Comparison of ENCODE assay signal across 23 mouse cellular contexts in genomic region chr1:160166600-160166999, GRCm38 (mm10). TPM values are rescaled to one million over a fixed set of nuclear protein-coding genes. Genes with fewer than 3 reads are reported as not detected.
A peak's percentile ranks its signal among the peaks of the same experiment; 100 is the strongest.
DNase-seq lines count a peak whose midpoint lies in the region; ATAC-seq and TF ChIP-seq lines count a peak whose summit lies in the region.
"Had no signal": no experiment of that assay in that cellular context is flagged by ENCODE, and none has a peak within 500 bp of the region (broad histone marks: within the 10 kb centered on the region; RNA-seq: fewer than 3 reads in every experiment).

No protein-coding gene starts in this region.

- no peak for TF ChIP-seq RAD21 in CH12.LX (IDR thresholded peaks at IDR 0.05; ENCODE audit: low read depth, low read length)

- DNase-seq in embryo, embryonic 10 days (ENCODE audit: low spot score), result peak; percentile 20
- DNase-seq in embryo, embryonic 11 days, result no peak
- DNase-seq in heart, adult 11 months, result peak; percentile 42
- no peak for DNase-seq in CH12.LX (ENCODE audit: extremely low read depth)
- no peak for DNase-seq in retina, embryonic 14.5 days (ENCODE audit: low spot score)
- DNase-seq: adrenal gland, adult 2 months; adrenal gland, adult 8-10 months; adrenal gland, postnatal 10 days; adrenal gland, postnatal 14 days; adrenal gland, postnatal 25 days; adrenal gland, postnatal 36 days; B cell, adult 2 months; cerebellum, adult 11 months; cerebellum, adult 11-12 months; cerebellum, adult 18-20 months; cerebellum, adult 2 months had no signal

- no peak for TF ChIP-seq CTCF in CH12.LX (conservative IDR thresholded peaks at IDR 0.05 in 1 of 2, IDR thresholded peaks at IDR 0.05 in 1 of 2; ENCODE audit: low read depth in 2 of 2, low read length in 2 of 2)

- TF ChIP-seq POLR2A in CH12.LX (IDR thresholded peaks at IDR 0.05; ENCODE audit: low read depth, low read length), result peak; percentile 74

- no peaks in the 10 kb centered on the region for H3K4me1 ChIP-seq in heart, embryonic 11.5 days (ENCODE audit: control insufficient read depth, insufficient read depth, low read length)
- no peaks in the 10 kb centered on the region for H3K4me1 ChIP-seq in CH12.LX (ENCODE audit: control insufficient read depth in 1 of 2, insufficient read depth in 2 of 2)

- no peak overlapping the region for H3K4me2 ChIP-seq in heart, embryonic 11.5 days
- H3K4me2 ChIP-seq in CH12.LX (ENCODE audit: insufficient read depth, low read depth, poor library complexity, severe bottlenecking), result peak overlapping the region; percentile 54

- 75% methylated on average over 3 of the region's 5 CpGs for WGBS in heart, embryonic 11.5 days (ENCODE audit: insufficient replicate concordance)

- no peak overlapping the region for H3K4me3 ChIP-seq in heart, embryonic 11.5 days (ENCODE audit: low read depth, low read length)
- peak overlapping the region in 1 of 3 experiments; percentile 5 for H3K4me3 ChIP-seq in CH12.LX (replicated peaks in 1 of 3; ENCODE audit: low read depth in 2 of 3, low read length in 2 of 3, poor library complexity in 1 of 3)

- H3K79me2 ChIP-seq in CH12.LX (replicated peaks; ENCODE audit: control insufficient read depth, extremely low read depth, insufficient read depth, poor library complexity, severe bottlenecking), result no peaks in the 10 kb centered on the region

- ATAC-seq in heart, embryonic 11.5 days (replicated peaks; ENCODE audit: insufficient number of reproducible peaks, low FRiP score, low TSS enrichment), result no peak
- ATAC-seq: activated CD4-positive, CD25-positive, alpha-beta regulatory T cell, adult 4 months; CD4-positive, CD25-positive, alpha-beta regulatory T cell, adult 4 months; Patski had no signal

- no peaks in the 10 kb centered on the region for H3K27me3 ChIP-seq in heart, embryonic 11.5 days (ENCODE audit: control insufficient read depth, insufficient read depth, low read length)
- no peaks in the 10 kb centered on the region for H3K27me3 ChIP-seq in CH12.LX (replicated peaks)

- no peak for TF ChIP-seq EP300 in CH12.LX (IDR thresholded peaks at IDR 0.05; ENCODE audit: low read length)

- H3K9me3 ChIP-seq in heart, embryonic 11.5 days (replicated peaks; ENCODE audit: control insufficient read depth, low read length), result no peaks in the 10 kb centered on the region
- H3K9me3 ChIP-seq in CH12.LX (replicated peaks; ENCODE audit: low read length), result no peaks in the 10 kb centered on the region
- H3K9me3 ChIP-seq: G1E had no signal

- in situ Hi-C loops in CH12.LX (cut with MboI; ENCODE audit: low pct_ligation_motif_present, low pct_unique_long_range_greater_than_20kb, low sequenced_read_pairs), result no loop called here

- H3K36me3 ChIP-seq in heart, embryonic 11.5 days (ENCODE audit: control insufficient read depth, insufficient read depth, low read length), result no peaks in the 10 kb centered on the region
- H3K36me3 ChIP-seq in CH12.LX (replicated peaks in 1 of 2; ENCODE audit: control insufficient read depth in 1 of 2, insufficient read depth in 1 of 2, low read length in 1 of 2), result no peaks in the 10 kb centered on the region
- H3K36me3 ChIP-seq: G1E had no signal

- dilution Hi-C loops in CH12.LX (cut with MboI; ENCODE audit: extremely low pct_ligation_motif_present, extremely low pct_unique_long_range_greater_than_20kb, low sequenced_read_pairs), result no loop called here

- no peak overlapping the region for H3K27ac ChIP-seq in heart, embryonic 11.5 days (ENCODE audit: low read depth, low read length)
- H3K27ac ChIP-seq in CH12.LX (ENCODE audit: insufficient read depth, low read depth), result no peak overlapping the region

- no peak overlapping the region for H3K9ac ChIP-seq in heart, embryonic 11.5 days (ENCODE audit: low read depth, low read length)
- no peak overlapping the region for H3K9ac ChIP-seq in CH12.LX (ENCODE audit: insufficient read depth, low read depth)

TF ChIP-seq in CH12.LX, 34 proteins besides CTCF, POLR2A, EP300 and RAD21:
- TF ChIP-seq ZC3H11A (IDR thresholded peaks at IDR 0.05; ENCODE audit: low read depth, low read length) (no peak), MXI1 (IDR thresholded peaks at IDR 0.05; ENCODE audit: low read depth, low read length) (peak; percentile 42; the same call in 1 of the 2 replicates), TCF12 (IDR thresholded peaks at IDR 0.05; ENCODE audit: low read depth, low read length) (peak; percentile 23; the same call in 1 of the 2 replicates), SIN3A (IDR thresholded peaks at IDR 0.05; ENCODE audit: low read length) (0 out of 2 replicates have a peak, but pooled peaks have one; percentile 30), ELF1 (IDR thresholded peaks at IDR 0.05; ENCODE audit: low read depth, low read length) (0 out of 2 replicates have a peak, but pooled peaks have one; percentile 23), ZMIZ1 (IDR thresholded peaks at IDR 0.05; ENCODE audit: low read depth, low read length) (0 out of 2 replicates have a peak, but pooled peaks have one; percentile 22), MAFK (IDR thresholded peaks at IDR 0.05; ENCODE audit: insufficient replicate concordance, low read length) (no peak), USF2 (conservative IDR thresholded peaks at IDR 0.05; ENCODE audit: low read depth, low read length) (no peak), HCFC1 (IDR thresholded peaks at IDR 0.05; ENCODE audit: low read depth, low read length) (peak; percentile 26; the same call in 1 of the 2 replicates), MEF2A (IDR thresholded peaks at IDR 0.05; ENCODE audit: borderline replicate concordance, low read depth, low read length) (no peak), MYC (IDR thresholded peaks at IDR 0.05; ENCODE audit: low read depth, low read length) (no peak), TBP (conservative IDR thresholded peaks at IDR 0.05; ENCODE audit: low read depth, low read length) (peak; percentile 72), MAX (IDR thresholded peaks at IDR 0.05; ENCODE audit: low read length) (0 out of 2 replicates have a peak, but pooled peaks have one; percentile 36), NELFE (IDR thresholded peaks at IDR 0.05; ENCODE audit: low read depth, low read length) (peak; percentile 62; the same call in 1 of the 2 replicates), ETS1 (conservative IDR thresholded peaks at IDR 0.05; ENCODE audit: low read depth, low read length) (no peak), CHD2 (IDR thresholded peaks at IDR 0.05; ENCODE audit: low read length) (peak; percentile 36; the same call in 1 of the 2 replicates), BHLHE40 (IDR thresholded peaks at IDR 0.05; ENCODE audit: low read depth, low read length) (no peak), KAT2A (IDR thresholded peaks at IDR 0.05; ENCODE audit: insufficient replicate concordance, low read length) (0 out of 2 replicates have a peak, but pooled peaks have one; percentile 38), NRF1 (IDR thresholded peaks at IDR 0.05; ENCODE audit: low read depth, low read length) (no peak), JUN (IDR thresholded peaks at IDR 0.05; ENCODE audit: insufficient read depth, low read depth, low read length) (no peak)

RNA-seq across cellular contexts. Expression of gene Tnn, which starts 13.2 kb away (rescaled TPM):
- polyA plus RNA-seq in heart, embryonic 11.5 days (2014; fragmentation: Nextera tagmentation; extraction: Ambion mirVana), result not detected in 2 replicates
- not detected in 2 replicates for total RNA-seq in CH12.LX (2012; rRNA removed)
- total RNA-seq in CH12.LX (2014; rRNA removed), result not detected in 2 replicates
- polyA plus RNA-seq in CH12.LX (2012; ENCODE audit: insufficient read length, low read depth), result 0.08 and 0.13 TPM in 2 replicates
- total RNA-seq: MEL had no signal
- polyA plus RNA-seq: adrenal gland, adult 2 months; C2C12; G1E had no signal

RNA-seq across cellular contexts. Expression of gene Mrps14, which starts 28.4 kb away (rescaled TPM):
- polyA plus RNA-seq in heart, embryonic 11.5 days (2014; fragmentation: Nextera tagmentation; extraction: Ambion mirVana), result 178 and 193 TPM in 2 replicates
- total RNA-seq in CH12.LX (2012; rRNA removed) (103 and 107 TPM in 2 replicates), CH12.LX (2014; rRNA removed) (142 and 147 TPM in 2 replicates)
- polyA plus RNA-seq in CH12.LX (2012; ENCODE audit: insufficient read length, low read depth), result 103 and 106 TPM in 2 replicates

RNA-seq across cellular contexts. Expression of gene Cacybp, which starts 46.1 kb away (rescaled TPM):
- polyA plus RNA-seq in heart, embryonic 11.5 days (2014; fragmentation: Nextera tagmentation; extraction: Ambion mirVana), result 202 and 205 TPM in 2 replicates
- total RNA-seq in CH12.LX (2012; rRNA removed) (130 and 174 TPM in 2 replicates), CH12.LX (2014; rRNA removed) (390 and 459 TPM in 2 replicates)
- 357 and 459 TPM in 2 replicates for polyA plus RNA-seq in CH12.LX (2012; ENCODE audit: insufficient read length, low read depth)

Comparison
In these comparisons a context has a peak if more than half of its experiments do, and no peak if none do; other contexts are left out.
1. DNase-seq: peak in embryo, embryonic 10 days (single experiment) and heart, adult 11 months (single experiment); none in embryo, embryonic 11 days (single experiment), CH12.LX (single experiment) and retina, embryonic 14.5 days (single experiment).